Mouse (Mus musculus) lung, postnatal 0 days (tissue): ENCODE measurements around the gene Iqck. TPM values are rescaled to one million over a fixed set of nuclear protein-coding genes. Genes with fewer than 3 reads are reported as not detected.

Experiments
- ATAC-seq: fragments of 200-750 bp; cut with Nextera tagmentation; 2 replicates; pipeline ENCODE4 v1.8.0; 2017; ENCODE audit warnings: moderate library complexity
- DNase-seq: peaks from one replicate; pipeline ENCODE4 v3.0.0-alpha.2; 2016; ENCODE audit warnings: low spot score
- H3K27ac ChIP-seq: fragments of 300-500 bp; sonication (generic); 2 replicates; pipeline ENCODE4 v1.5.1; 2014; ENCODE audit warnings: antibody characterized with exemption, mild to moderate bottlenecking, low read length, mixed read lengths
- H3K27me3 ChIP-seq: fragments of 300-500 bp; sonication (generic); replicated peaks from 2 replicates; pipeline ENCODE4 v1.6.1; 2014; ENCODE audit warnings: low read length, mixed read lengths; ENCODE audit not compliant: insufficient read depth
- H3K36me3 ChIP-seq: fragments of 300-500 bp; sonication (generic); 2 replicates; pipeline ENCODE4 v1.6.1; 2014; ENCODE audit warnings: low read length, mixed read lengths; ENCODE audit not compliant: insufficient read depth
- H3K4me1 ChIP-seq: fragments of 300-500 bp; sonication (generic); 2 replicates; pipeline ENCODE4 v1.6.1; 2014; ENCODE audit warnings: antibody characterized with exemption, low read depth, low read length, mixed read lengths; ENCODE audit not compliant: insufficient read depth
- H3K4me2 ChIP-seq: fragments of 300-500 bp; sonication (generic); replicated peaks from 2 replicates; pipeline ENCODE4 v1.6.1; 2014; ENCODE audit warnings: low read depth, mild to moderate bottlenecking, low read length, moderate library complexity, mixed read lengths
- H3K4me3 ChIP-seq: fragments of 300-500 bp; sonication (generic); 2 replicates; pipeline ENCODE4 v1.5.1; 2014; ENCODE audit warnings: low read depth, low read length
- H3K9ac ChIP-seq: fragments of 300-500 bp; sonication (generic); replicated peaks from 2 replicates; pipeline ENCODE4 v1.6.1; 2014; ENCODE audit warnings: low read depth, mild to moderate bottlenecking
- H3K9me3 ChIP-seq: fragments of 300-500 bp; sonication (generic); 2 replicates; pipeline ENCODE4 v1.6.1; 2016; ENCODE audit warnings: low read length, mixed read lengths
- CTCF ChIP-seq: IDR thresholded peaks from 2 replicates; pipeline ENCODE4 v1.5.1; 2016; ENCODE audit warnings: antibody characterized with exemption, mild to moderate bottlenecking
- EP300 ChIP-seq: IDR thresholded peaks from 2 replicates; pipeline ENCODE4 v1.6.1; 2016; ENCODE audit warnings: antibody characterized with exemption, mild to moderate bottlenecking, control low read depth
- WGBS: fragments of 180-500 bp; shearing (Covaris S2); extraction: QIAGEN DNeasy Blood & Tissue Kit; methylation state at CpG from one replicate; pipeline ENCODE4 v1.1.7; 2014; 5-methylcytosine and 5-hydroxymethylcytosine counted together
- polyA plus RNA-seq: library from polyadenylated mRNA; unstranded; fragments of >200 nt; fragmentation: Nextera tagmentation; extraction: Ambion mirVana; gene quantifications from 2 replicates; pipeline ENCODE4 v1.2.1, GENCODE M21; 2015

The Iqck gene
- polyA plus RNA-seq, 1 experiment from 2014 or later = 3.5 TPM

GRCm38 (mm10) chr7:118817741-118818140 is 37.8 kb upstream of the Iqck start:
- H3K4me3 ChIP-seq = no peak overlapping the region
- H3K9ac ChIP-seq = no peak overlapping the region
- ATAC-seq = no peak
- H3K9me3 ChIP-seq = no peaks in the 10 kb centered on the region
- H3K27me3 ChIP-seq = no peaks in the 10 kb centered on the region
- TF ChIP-seq EP300 = no peak
- TF ChIP-seq CTCF = no peak
- H3K4me1 ChIP-seq = no peaks in the 10 kb centered on the region
- no peak overlapping the region for H3K4me2 ChIP-seq
- H3K27ac ChIP-seq = no peak overlapping the region
- 90% methylated on average over 7 of the region's 7 CpGs for WGBS
- 0 out of 2 replicates have a peak, but pooled peaks cover 10% of the 10 kb centered on the region for H3K36me3 ChIP-seq
- no peak for DNase-seq

- WGBS = 95% methylated on average over 1 of the region's 1 CpGs
- Histone ChIP-seq H3K9me3 (no peaks in the 10 kb centered on the region), H3K36me3 (peaks cover 10% of the 10 kb centered on the region; the same call in 1 of the 2 replicates), H3K4me3 (no peak overlapping the region), H3K4me2 (no peak overlapping the region), H3K27me3 (no peaks in the 10 kb centered on the region), H3K4me1 (no peaks in the 10 kb centered on the region), H3K27ac (no peak overlapping the region), H3K9ac (no peak overlapping the region)
- TF ChIP-seq EP300 = no peak
- TF ChIP-seq CTCF = no peak
- DNase-seq (no peak), ATAC-seq (no peak)
These were observed 35.9 kb upstream of the Iqck start for GRCm38 (mm10) chr7:118819666-118820065.

DNA sequence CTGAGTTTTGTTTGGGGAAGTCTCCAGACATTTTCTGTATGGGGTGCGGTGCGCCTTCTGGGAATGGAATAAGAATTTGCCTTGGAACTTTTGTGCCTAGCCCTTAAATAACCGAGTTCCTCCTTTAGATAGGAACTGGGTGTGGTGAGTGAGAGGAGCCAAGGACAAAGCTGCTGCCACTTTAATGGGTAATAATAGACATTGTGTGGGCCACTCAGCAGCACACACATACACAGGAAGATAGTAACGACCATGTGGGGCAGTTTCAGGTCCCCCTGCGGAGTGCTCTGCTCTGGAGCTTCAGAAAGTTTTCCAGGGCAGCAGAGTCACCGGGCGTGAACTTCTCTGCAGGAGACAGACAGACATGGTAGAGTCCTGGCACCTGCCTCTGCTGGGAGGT is 34.2 kb upstream of the Iqck start:
- Histone ChIP-seq H3K36me3 (peaks cover 6% of the 10 kb centered on the region; the same call in 1 of the 2 replicates), H3K27me3 (no peaks in the 10 kb centered on the region), H3K9me3 (no peaks in the 10 kb centered on the region), H3K4me3 (no peak overlapping the region), H3K4me2 (no peak overlapping the region), H3K4me1 (no peaks in the 10 kb centered on the region), H3K27ac (no peak overlapping the region), H3K9ac (no peak overlapping the region)
- TF ChIP-seq CTCF = no peak
- no peak for TF ChIP-seq EP300
- 59% methylated on average over 7 of the region's 7 CpGs for WGBS
- peak; percentile 21 for DNase-seq
- peak; percentile 74 for ATAC-seq

DNA sequence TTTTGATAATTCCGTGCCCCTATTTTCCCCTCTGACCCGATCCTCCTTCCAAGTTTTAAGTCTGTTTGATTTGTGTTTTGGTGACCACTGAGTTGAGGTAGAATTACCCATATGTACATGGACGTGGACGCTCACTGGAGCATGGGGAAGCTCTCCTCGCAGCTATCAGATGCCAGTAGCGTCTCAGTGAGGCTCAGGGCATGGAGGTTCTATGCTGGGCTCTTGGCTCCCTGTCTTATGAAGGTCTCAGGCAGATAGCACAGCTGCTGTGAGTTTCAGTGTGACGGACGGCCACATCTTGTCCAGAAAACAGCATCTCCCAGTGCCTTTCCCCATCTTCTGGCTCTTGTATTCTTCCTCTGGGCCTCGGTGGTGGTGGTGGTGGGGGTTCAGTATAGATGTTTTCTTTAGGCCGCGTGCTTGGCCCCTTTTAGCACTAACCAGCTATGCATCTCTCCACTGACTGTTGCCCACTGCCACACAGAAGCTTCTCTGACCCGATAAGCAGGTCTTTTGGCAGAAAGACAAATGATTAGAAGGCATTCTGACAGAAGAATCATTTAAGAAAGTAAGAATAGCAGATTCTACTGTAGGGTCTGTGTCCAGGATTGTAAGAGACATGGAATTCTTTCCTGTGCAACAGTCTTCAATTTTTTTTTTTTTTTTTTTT is 33.5 kb upstream of the Iqck start:
- no peak overlapping the region for H3K27ac ChIP-seq
- WGBS = 95% methylated on average over 12 of the region's 12 CpGs
- TF ChIP-seq EP300 = no peak
- TF ChIP-seq CTCF = no peak
- peaks cover 6% of the 10 kb centered on the region; the same call in 1 of the 2 replicates for H3K36me3 ChIP-seq
- H3K27me3 ChIP-seq = no peaks in the 10 kb centered on the region
- H3K4me3 ChIP-seq = no peak overlapping the region
- no peaks in the 10 kb centered on the region for H3K9me3 ChIP-seq
- ATAC-seq = no peak
- no peak overlapping the region for H3K9ac ChIP-seq
- DNase-seq = no peak
- no peak overlapping the region for H3K4me2 ChIP-seq
- no peaks in the 10 kb centered on the region for H3K4me1 ChIP-seq

DNA sequence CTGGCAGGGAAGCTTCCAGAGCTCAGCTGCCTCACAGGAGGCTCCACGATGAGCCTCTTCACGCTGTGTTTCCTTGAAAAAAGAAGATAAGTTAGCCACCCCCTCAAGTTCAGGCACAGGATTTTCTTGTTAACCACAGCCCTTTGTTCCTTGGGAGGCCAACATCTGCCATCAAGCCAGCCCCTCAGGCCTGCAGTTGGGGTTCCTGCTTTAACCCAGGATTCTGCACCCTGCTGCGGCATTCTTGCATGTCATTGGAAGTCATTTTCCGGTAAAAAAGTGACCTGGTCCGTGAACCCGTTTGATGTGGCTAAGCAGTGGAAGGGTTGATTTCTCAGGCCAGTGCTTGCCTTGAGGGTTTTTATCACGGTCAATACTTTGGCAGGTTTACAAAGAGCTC is 31.1 kb upstream of the Iqck start:
- 75% methylated on average over 7 of the region's 7 CpGs for WGBS
- DNase-seq (no peak), ATAC-seq (no peak)
- Histone ChIP-seq H3K4me3 (no peak overlapping the region), H3K4me2 (no peak overlapping the region), H3K27ac (no peak overlapping the region), H3K27me3 (no peaks in the 10 kb centered on the region), H3K9me3 (no peaks in the 10 kb centered on the region), H3K9ac (no peak overlapping the region), H3K4me1 (no peaks in the 10 kb centered on the region), H3K36me3 (peaks cover 4% of the 10 kb centered on the region; the same call in 1 of the 2 replicates)
- no peak for TF ChIP-seq EP300
- no peak for TF ChIP-seq CTCF

DNA sequence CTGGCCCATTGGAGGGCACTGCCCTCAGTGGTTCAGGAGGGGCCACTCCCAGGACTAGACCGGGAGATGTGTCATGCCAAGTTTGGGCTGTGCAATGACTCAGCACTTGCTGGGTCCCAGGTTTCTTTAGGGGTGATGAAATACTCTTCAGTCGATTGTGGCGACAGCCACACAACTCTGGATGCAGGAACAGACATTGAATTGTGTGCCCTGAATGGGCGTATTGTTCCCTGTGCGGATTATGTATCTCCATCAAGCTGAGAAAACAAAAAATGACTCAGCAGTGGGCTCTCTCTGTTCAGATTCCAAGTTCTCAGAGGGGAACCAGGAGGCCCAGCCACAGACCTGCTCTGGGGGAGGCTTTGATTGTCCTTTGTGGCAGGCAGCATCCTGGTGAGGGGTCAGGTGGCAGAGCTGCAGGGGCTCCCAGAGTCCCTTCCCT is 27.6 kb upstream of the Iqck start:
- no peaks in the 10 kb centered on the region for H3K4me1 ChIP-seq
- no peaks in the 10 kb centered on the region for H3K27me3 ChIP-seq
- ATAC-seq = no peak; the same call in 1 of the 2 replicates
- WGBS = 60% methylated on average over 5 of the region's 5 CpGs
- H3K36me3 ChIP-seq = peaks cover 4% of the 10 kb centered on the region; the same call in 1 of the 2 replicates
- no peak overlapping the region for H3K4me2 ChIP-seq
- no peaks in the 10 kb centered on the region for H3K9me3 ChIP-seq
- no peak overlapping the region for H3K4me3 ChIP-seq
- no peak overlapping the region for H3K9ac ChIP-seq
- no peak for DNase-seq
- TF ChIP-seq CTCF = no peak
- TF ChIP-seq EP300 = no peak
- H3K27ac ChIP-seq = no peak overlapping the region
